Mouse (Mus musculus) MEL (cell line): ENCODE measurements around the gene Trap1a. TPM values are rescaled to one million over a fixed set of nuclear protein-coding genes. Genes with fewer than 3 reads are reported as not detected.

Experiments used
- DNase-seq: peaks from one replicate; pipeline ENCODE4 v3.0.0; 2011; ENCODE audit warnings: low read depth, low spot score
- H3K27ac ChIP-seq: 2 replicates; pipeline ENCODE4 v1.5.1; 2012; ENCODE audit warnings: low read depth, mild to moderate bottlenecking, control low read depth, low read length, moderate library complexity; ENCODE audit not compliant: control insufficient read depth
- H3K27me3 ChIP-seq, 2 experiments: fragments of 150-350 bp in 1 of 2; sonication (generic) in 1 of 2; 2 replicates each; pipeline ENCODE4 v1.6.1; 2012; ENCODE audit warnings: low read length in 2 of 2, mild to moderate bottlenecking in 2 of 2, improper control_type of control experiment in 1 of 2, moderate library complexity in 1 of 2; ENCODE audit not compliant: insufficient read depth in 2 of 2, control insufficient read depth in 1 of 2
- H3K36me3 ChIP-seq, 2 experiments: 2 replicates each; pipeline ENCODE4 v1.6.1; 2012 to 2014; ENCODE audit warnings: low read length in 2 of 2, improper control_type of control experiment in 1 of 2, inconsistent platforms in 1 of 2, mild to moderate bottlenecking in 1 of 2; ENCODE audit not compliant: insufficient read depth in 2 of 2, control insufficient read depth in 1 of 2
- H3K4me1 ChIP-seq, 2 experiments: fragments of 150-350 bp in 1 of 2; sonication (generic) in 1 of 2; 2 replicates each; pipeline ENCODE4 v1.6.1; 2012; ENCODE audit warnings: low read length in 2 of 2, improper control_type of control experiment in 1 of 2, mild to moderate bottlenecking in 1 of 2; ENCODE audit not compliant: insufficient read depth in 2 of 2, control insufficient read depth in 1 of 2
- H3K4me3 ChIP-seq, 2 experiments: fragments of 150-350 bp in 1 of 2; sonication (generic) in 1 of 2; 2 replicates each; pipeline ENCODE4 v1.5.1; 2012; ENCODE audit warnings: low read depth in 2 of 2, low read length in 2 of 2, mild to moderate bottlenecking in 2 of 2, moderate library complexity in 2 of 2, control low read depth in 1 of 2, improper control_type of control experiment in 1 of 2; ENCODE audit not compliant: control insufficient read depth in 1 of 2, insufficient read depth in 1 of 2
- H3K79me2 ChIP-seq: 2 replicates; pipeline ENCODE4 v1.6.1; 2012; ENCODE audit warnings: mild to moderate bottlenecking, low read length, moderate library complexity; ENCODE audit not compliant: control insufficient read depth, poor library complexity, insufficient read depth
- H3K9ac ChIP-seq: 2 replicates; pipeline ENCODE4 v1.6.1; 2012; ENCODE audit warnings: low read depth, mild to moderate bottlenecking, control low read depth, low read length, moderate library complexity; ENCODE audit not compliant: control insufficient read depth, poor library complexity, severe bottlenecking
- H3K9me3 ChIP-seq: fragments of 150-350 bp; sonication (generic); replicated peaks from 2 replicates; pipeline ENCODE4 v1.6.1; 2012; ENCODE audit warnings: mild to moderate bottlenecking, low read length, improper control_type of control experiment, moderate library complexity; ENCODE audit not compliant: insufficient read depth
- BHLHE40 ChIP-seq: IDR thresholded peaks from 2 replicates; pipeline ENCODE4 v1.6.1; 2012; ENCODE audit warnings: low read depth, mild to moderate bottlenecking, inconsistent platforms, low read length, improper control_type of control experiment, borderline replicate concordance
- CHD1 ChIP-seq: IDR thresholded peaks from 2 replicates; pipeline ENCODE4 v1.6.1; 2012; ENCODE audit warnings: low read depth, mild to moderate bottlenecking, inconsistent platforms, low read length, improper control_type of control experiment
- CHD2 ChIP-seq: IDR thresholded peaks from 2 replicates; pipeline ENCODE4 v1.6.1; 2011; ENCODE audit warnings: low read length, improper control_type of control experiment
- CTCF ChIP-seq, 3 experiments: IDR thresholded peaks in 2 of 3; conservative IDR thresholded peaks in 1 of 3; 2 replicates each; pipeline ENCODE4 v1.5.1; 2011 to 2012; ENCODE audit warnings: low read length in 3 of 3, low read depth in 2 of 3, mild to moderate bottlenecking in 2 of 3, improper control_type of control experiment in 1 of 3, inconsistent platforms in 1 of 3, mixed read lengths in 1 of 3, moderate library complexity in 1 of 3; ENCODE audit not compliant: control insufficient read depth in 1 of 3, insufficient read depth in 1 of 3, poor library complexity in 1 of 3, severe bottlenecking in 1 of 3
- ELF1 ChIP-seq: IDR thresholded peaks from 2 replicates; pipeline ENCODE4 v1.6.1; 2014; ENCODE audit warnings: low read depth, mild to moderate bottlenecking, inconsistent platforms, low read length, improper control_type of control experiment, moderate library complexity
- ETS1 ChIP-seq: IDR thresholded peaks from 2 replicates; pipeline ENCODE4 v1.6.1; 2012; ENCODE audit warnings: low read depth, mild to moderate bottlenecking, inconsistent platforms, low read length, improper control_type of control experiment, moderate library complexity
- GABPA ChIP-seq: IDR thresholded peaks from 2 replicates; pipeline ENCODE4 v1.6.1; 2012; ENCODE audit warnings: low read depth, mild to moderate bottlenecking, inconsistent platforms, low read length, improper control_type of control experiment, moderate library complexity
- GATA1 ChIP-seq: IDR thresholded peaks from 2 replicates; pipeline ENCODE4 v1.6.1; 2011; ENCODE audit warnings: low read depth, low read length, improper control_type of control experiment
- HCFC1 ChIP-seq: IDR thresholded peaks from 2 replicates; pipeline ENCODE4 v1.6.1; 2012; ENCODE audit warnings: low read depth, mild to moderate bottlenecking, inconsistent platforms, low read length, improper control_type of control experiment, moderate library complexity
- JUND ChIP-seq: IDR thresholded peaks from 2 replicates; pipeline ENCODE4 v1.6.1; 2011; ENCODE audit warnings: low read depth, mild to moderate bottlenecking, improper control_type of control experiment, low read length
- KAT2A ChIP-seq: conservative IDR thresholded peaks from 2 replicates; pipeline ENCODE4 v1.6.1; 2012; ENCODE audit warnings: low read depth, low read length, improper control_type of control experiment, inconsistent platforms
- MAFK ChIP-seq: IDR thresholded peaks from 2 replicates; pipeline ENCODE4 v1.6.1; 2011; ENCODE audit warnings: low read depth, mild to moderate bottlenecking, low read length, improper control_type of control experiment, borderline replicate concordance
- MAX ChIP-seq: IDR thresholded peaks from 2 replicates; pipeline ENCODE4 v1.6.1; 2011; ENCODE audit warnings: low read length, improper control_type of control experiment
- MAZ ChIP-seq: IDR thresholded peaks from 2 replicates; pipeline ENCODE4 v1.6.1; 2012; ENCODE audit warnings: low read depth, mild to moderate bottlenecking, inconsistent platforms, low read length, improper control_type of control experiment
- MXI1 ChIP-seq: IDR thresholded peaks from 2 replicates; pipeline ENCODE4 v1.6.1; 2011; ENCODE audit warnings: mild to moderate bottlenecking, low read depth, low read length, improper control_type of control experiment
- MYB ChIP-seq: IDR thresholded peaks from 2 replicates; pipeline ENCODE4 v1.6.1; 2011; ENCODE audit warnings: mild to moderate bottlenecking, low read depth, low read length, improper control_type of control experiment
- MYC ChIP-seq: IDR thresholded peaks from 2 replicates; pipeline ENCODE4 v1.6.1; 2011; ENCODE audit warnings: low read depth, mild to moderate bottlenecking, low read length, improper control_type of control experiment, moderate library complexity
- NELFE ChIP-seq: IDR thresholded peaks from 2 replicates; pipeline ENCODE4 v1.6.1; 2011; ENCODE audit warnings: low read depth, low read length, improper control_type of control experiment
- NRF1 ChIP-seq: IDR thresholded peaks from 2 replicates; pipeline ENCODE4 v1.6.1; 2014; ENCODE audit warnings: low read depth, mild to moderate bottlenecking, inconsistent platforms, low read length, improper control_type of control experiment, moderate library complexity; ENCODE audit not compliant: poor library complexity, insufficient read depth, severe bottlenecking
- RAD21 ChIP-seq: IDR thresholded peaks from 2 replicates; pipeline ENCODE4 v1.6.1; 2011; ENCODE audit warnings: mild to moderate bottlenecking, low read depth, low read length, improper control_type of control experiment
- SIN3A ChIP-seq: IDR thresholded peaks from 2 replicates; pipeline ENCODE4 v1.6.1; 2012; ENCODE audit warnings: low read length, improper control_type of control experiment, inconsistent platforms
- SMC3 ChIP-seq: IDR thresholded peaks from 2 replicates; pipeline ENCODE4 v1.6.1; 2011; ENCODE audit warnings: low read depth, low read length, improper control_type of control experiment
- TAL1 ChIP-seq: IDR thresholded peaks from 2 replicates; pipeline ENCODE4 v1.6.1; 2012; ENCODE audit warnings: mild to moderate bottlenecking, inconsistent platforms, low read length, moderate library complexity, mixed read lengths
- TBP ChIP-seq: IDR thresholded peaks from 2 replicates; pipeline ENCODE4 v1.8.0; 2011; ENCODE audit warnings: low read depth, low read length, improper control_type of control experiment
- UBTF ChIP-seq: IDR thresholded peaks from 2 replicates; pipeline ENCODE4 v1.6.1; 2012; ENCODE audit warnings: low read depth, mild to moderate bottlenecking, inconsistent platforms, low read length, improper control_type of control experiment, moderate library complexity, borderline replicate concordance; ENCODE audit not compliant: insufficient read depth
- USF1 ChIP-seq: IDR thresholded peaks from 2 replicates; pipeline ENCODE4 v1.6.1; 2014; ENCODE audit warnings: low read depth, mild to moderate bottlenecking, inconsistent platforms, low read length, improper control_type of control experiment, moderate library complexity
- USF2 ChIP-seq, 2 experiments: IDR thresholded peaks; 2 replicates each; pipeline ENCODE4 v1.6.1; 2011 to 2012; ENCODE audit warnings: improper control_type of control experiment in 2 of 2, low read length in 2 of 2, borderline replicate concordance in 1 of 2, inconsistent platforms in 1 of 2, low read depth in 1 of 2, mild to moderate bottlenecking in 1 of 2; ENCODE audit not compliant: insufficient read depth in 1 of 2
- ZC3H11A ChIP-seq: IDR thresholded peaks from 2 replicates; pipeline ENCODE4 v1.6.1; 2012; ENCODE audit warnings: low read depth, mild to moderate bottlenecking, inconsistent platforms, low read length, improper control_type of control experiment
- ZNF384 ChIP-seq: IDR thresholded peaks from 2 replicates; pipeline ENCODE4 v1.6.1; 2012; ENCODE audit warnings: low read depth, mild to moderate bottlenecking, inconsistent platforms, low read length, improper control_type of control experiment
- polyA plus RNA-seq, 2 experiments: library from polyadenylated mRNA; stranded (reverse) in 1 of 2; unstranded in 1 of 2; fragments of >175 nt in 1 of 2; fragments of >200 nt in 1 of 2; gene quantifications; 2 replicates each; pipeline versions ENCODE4 v1.2.1 to v1.2.4; 2012; ENCODE audit warnings: low replicate concordance in 2 of 2, low read depth in 1 of 2; ENCODE audit not compliant: insufficient read length in 2 of 2, insufficient read depth in 1 of 2, missing spikeins in 1 of 2
- total RNA-seq: library from RNA; depleted of rRNA; stranded (reverse); fragments of 300-350 nt; gene quantifications from 2 replicates; pipeline ENCODE4 v1.2.3, GENCODE M21; 2012

The Trap1a gene
- total and polyA plus RNA-seq, 3 experiments, result 383 to 548 TPM; not detected in 1

DNA sequence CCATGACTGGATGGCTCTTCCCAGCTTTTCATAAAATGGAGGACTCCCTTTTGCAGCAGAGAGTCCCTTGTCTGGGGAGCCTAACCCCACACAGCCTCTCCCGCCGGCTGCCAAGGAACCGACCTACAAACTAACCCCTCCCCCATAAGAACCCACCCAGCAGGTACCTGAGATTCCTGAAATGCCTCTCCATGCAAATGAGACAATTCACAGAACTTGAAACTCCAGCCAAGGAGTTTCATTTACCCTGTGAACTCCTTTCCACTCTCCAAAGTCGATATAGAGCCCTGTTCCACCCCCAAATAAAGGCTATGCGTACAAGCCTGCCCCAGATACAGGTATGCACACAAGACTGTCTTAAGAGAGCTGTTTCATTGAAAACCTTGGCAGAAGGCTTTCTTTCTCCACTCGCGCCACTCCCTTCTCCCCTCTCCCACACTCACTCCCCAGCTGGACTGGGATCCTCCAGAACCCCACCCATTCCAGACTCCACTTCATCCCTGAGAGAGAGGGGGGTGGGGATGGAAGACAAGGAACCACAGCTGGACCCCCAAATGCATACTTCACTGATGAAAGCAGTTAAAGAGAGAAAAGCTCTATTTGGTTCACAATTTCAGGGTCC, 24.3 kb downstream of the Trap1a start:
- no peak for DNase-seq
- Histone ChIP-seq H3K4me3 (no peak overlapping the region), H3K27ac (no peak overlapping the region), H3K9me3 (no peaks in the 10 kb centered on the region), H3K4me1 (no peaks in the 10 kb centered on the region), H3K9ac (no peak overlapping the region), H3K36me3 (no peaks in the 10 kb centered on the region; a peak in 1 of 4 replicates), H3K79me2 (no peaks in the 10 kb centered on the region), H3K27me3 (no peaks in the 10 kb centered on the region)
- no peak for TF ChIP-seq NRF1
- TF ChIP-seq ZNF384, result no peak
- TF ChIP-seq HCFC1, result no peak
- TF ChIP-seq MAX, result no peak
- no peak for TF ChIP-seq USF2 (IDR thresholded peaks at IDR 0.05; ENCODE audit: borderline replicate concordance in 1 of 2, insufficient read depth in 1 of 2, low read depth in 1 of 2, low read length in 2 of 2)
- TF ChIP-seq USF1, result no peak
- no peak for TF ChIP-seq BHLHE40
- TF ChIP-seq TBP, result no peak
- no peak for TF ChIP-seq KAT2A
- TF ChIP-seq MYB, result no peak
- TF ChIP-seq UBTF, result no peak
- no peak for TF ChIP-seq CHD2
- TF ChIP-seq RAD21, result no peak
- no peak for TF ChIP-seq MXI1
- no peak for TF ChIP-seq GABPA
- no peak for TF ChIP-seq GATA1
- no peak for TF ChIP-seq MYC
- TF ChIP-seq CHD1, result no peak
- no peak for TF ChIP-seq MAZ

DNA sequence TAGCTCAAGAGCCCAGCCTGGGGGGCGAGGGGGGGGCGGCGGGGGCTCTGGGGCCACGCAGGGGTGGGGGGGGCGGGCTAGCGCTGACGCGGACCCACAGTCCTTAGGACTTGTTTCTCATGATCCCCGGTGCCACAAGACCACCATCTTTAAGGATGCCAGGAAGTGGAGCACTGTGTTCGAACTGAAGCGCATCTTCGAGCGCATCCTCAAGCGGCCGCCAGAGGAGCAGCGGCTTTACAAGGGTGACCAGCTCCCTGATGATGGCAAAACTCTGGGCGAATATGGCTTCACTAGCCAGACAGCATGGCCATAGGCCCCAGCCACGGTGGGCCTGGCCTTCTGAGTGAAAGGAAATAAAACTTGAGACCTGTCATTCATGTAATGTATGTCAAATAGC, 24.9 kb downstream of the Trap1a start:
- Histone ChIP-seq H3K9me3 (no peaks in the 10 kb centered on the region), H3K27ac (no peak overlapping the region), H3K9ac (no peak overlapping the region)

More for the DNA sequence above, 24.9 kb downstream of the Trap1a start:
- Histone ChIP-seq H3K36me3 (no peaks in the 10 kb centered on the region; a peak in 1 of 4 replicates), H3K79me2 (no peaks in the 10 kb centered on the region)
- no peak for TF ChIP-seq TAL1
- TF ChIP-seq CTCF (IDR thresholded peaks at IDR 0.05 in 2 of 3, conservative IDR thresholded peaks at IDR 0.05 in 1 of 3; ENCODE audit: control insufficient read depth in 1 of 3, insufficient read depth in 1 of 3, low read depth in 2 of 3, low read length in 3 of 3, poor library complexity in 1 of 3, severe bottlenecking in 1 of 3), result no peak
- TF ChIP-seq SMC3, result no peak
- no peak for TF ChIP-seq GATA1
- no peak for TF ChIP-seq MAFK
- no peak for TF ChIP-seq SIN3A
- TF ChIP-seq UBTF, result no peak
- no peak for TF ChIP-seq USF1
- no peak for TF ChIP-seq CHD2
- no peak for TF ChIP-seq ELF1
- TF ChIP-seq CHD1, result no peak
- TF ChIP-seq NELFE, result no peak
- TF ChIP-seq ETS1, result no peak
- TF ChIP-seq GABPA, result no peak
- TF ChIP-seq MYC, result no peak
- no peak for TF ChIP-seq JUND
- TF ChIP-seq ZC3H11A, result no peak
- TF ChIP-seq NRF1, result no peak
- TF ChIP-seq, all 39 proteins: peak for 0
- Histone ChIP-seq H3K4me1 (no peaks in the 10 kb centered on the region), H3K4me3 (no peak overlapping the region), H3K27me3 (no peaks in the 10 kb centered on the region)
- DNase-seq, result no peak
